Mouse (Mus musculus) heart, embryonic 13.5 days (tissue): Measurements from ENCODE around the gene Ephb1. TPM values are rescaled to one million over a fixed set of nuclear protein-coding genes. Genes with fewer than 3 reads are reported as not detected.

ENCODE experiments used
- ATAC-seq: fragments of 200-750 bp; cut with Nextera tagmentation; 2 replicates; pipeline ENCODE4 v1.8.0; 2017; ENCODE audit warnings: moderate TSS enrichment; ENCODE audit not compliant: insufficient number of reproducible peaks, low FRiP score, low TSS enrichment; ENCODE audit errors: extremely low read depth
- H3K27ac ChIP-seq: fragments of 300-500 bp; sonication (generic); replicated peaks from 2 replicates; pipeline ENCODE4 v1.5.1; 2015; ENCODE audit warnings: moderate library complexity, mild to moderate bottlenecking, inconsistent platforms
- H3K27me3 ChIP-seq: fragments of 300-500 bp; sonication (generic); replicated peaks from 2 replicates; pipeline ENCODE4 v1.6.1; 2015; ENCODE audit warnings: mild to moderate bottlenecking, inconsistent platforms
- H3K36me3 ChIP-seq: fragments of 300-500 bp; sonication (generic); 2 replicates; pipeline ENCODE4 v1.6.1; 2015; ENCODE audit warnings: mild to moderate bottlenecking, inconsistent platforms
- H3K4me1 ChIP-seq: fragments of 300-500 bp; sonication (generic); 2 replicates; pipeline ENCODE4 v1.6.1; 2015; ENCODE audit warnings: inconsistent platforms
- H3K4me2 ChIP-seq: fragments of 300-500 bp; sonication (generic); 2 replicates; pipeline ENCODE4 v1.6.1; 2015; ENCODE audit warnings: inconsistent platforms, mild to moderate bottlenecking, moderate library complexity
- H3K4me3 ChIP-seq: fragments of 300-500 bp; sonication (generic); 2 replicates; pipeline ENCODE4 v1.5.1; 2015; ENCODE audit warnings: moderate library complexity, mild to moderate bottlenecking, inconsistent platforms
- H3K9ac ChIP-seq: fragments of 300-500 bp; sonication (generic); 2 replicates; pipeline ENCODE4 v1.6.1; 2015; ENCODE audit warnings: inconsistent platforms, mild to moderate bottlenecking, moderate library complexity
- H3K9me3 ChIP-seq: fragments of 300-500 bp; sonication (generic); 2 replicates; pipeline ENCODE4 v1.6.1; 2016; ENCODE audit warnings: inconsistent platforms
- WGBS: fragments of 180-500 bp; shearing (Covaris S2); methylation state at CpG from one replicate; pipeline ENCODE4 v1.1.7; 2015; ENCODE audit warnings: mixed read lengths; 5-methylcytosine and 5-hydroxymethylcytosine counted together
- polyA plus RNA-seq: library from polyadenylated mRNA; unstranded; fragments of >200 nt; fragmentation: Nextera tagmentation; extraction: Ambion mirVana; gene quantifications from 2 replicates; pipeline ENCODE4 v1.2.1, GENCODE M21; 2015

Gene Ephb1
- polyA plus RNA-seq, 1 experiment from 2014 or later, result 1.4 TPM

DNA sequence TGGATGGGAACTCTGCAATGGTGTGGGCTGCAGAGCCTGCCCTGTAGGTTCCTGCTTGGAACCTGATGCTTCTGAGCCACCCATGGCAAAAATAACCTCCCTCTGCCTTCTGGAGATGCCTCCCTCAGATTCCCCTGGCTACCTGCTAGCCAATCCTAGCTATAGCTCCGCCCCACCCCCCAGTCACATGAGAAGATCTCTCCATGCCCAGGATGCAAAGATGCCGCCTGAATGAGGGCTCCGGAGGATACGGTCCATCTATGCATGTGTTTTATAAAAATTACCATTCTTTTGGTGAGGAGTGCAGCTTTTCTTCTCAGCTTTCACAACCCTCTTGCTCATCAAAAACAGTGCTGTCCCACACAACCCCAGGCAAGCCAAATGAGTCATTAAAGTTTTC, 53.5 kb downstream of the Ephb1 start:
- 77% methylated on average over 4 of the region's 4 CpGs for WGBS
- H3K27me3 ChIP-seq, result peaks cover 65% of the 10 kb centered on the region
- no peak overlapping the region for H3K27ac ChIP-seq
- no peak overlapping the region for H3K4me3 ChIP-seq
- H3K9me3 ChIP-seq, result no peaks in the 10 kb centered on the region
- no peak overlapping the region for H3K4me2 ChIP-seq
- H3K9ac ChIP-seq, result no peak overlapping the region
- peaks cover 4% of the 10 kb centered on the region; the same call in 1 of the 2 replicates for H3K4me1 ChIP-seq
- no peaks in the 10 kb centered on the region for H3K36me3 ChIP-seq
- no peak for ATAC-seq

GRCm38 (mm10) chr9:102298741-102299140, 55.8 kb downstream of the Ephb1 start:
- H3K9ac ChIP-seq, result no peak overlapping the region
- H3K27me3 ChIP-seq, result peaks cover 53% of the 10 kb centered on the region
- no peak overlapping the region for H3K4me2 ChIP-seq
- no peak for ATAC-seq
- 53% methylated on average over 8 of the region's 8 CpGs for WGBS
- no peaks in the 10 kb centered on the region for H3K9me3 ChIP-seq
- H3K4me1 ChIP-seq, result no peaks in the 10 kb centered on the region
- H3K36me3 ChIP-seq, result no peaks in the 10 kb centered on the region
- no peak overlapping the region for H3K4me3 ChIP-seq
- H3K27ac ChIP-seq, result no peak overlapping the region

GRCm38 (mm10) chr9:102297986-102298385, 56.5 kb downstream of the Ephb1 start:
- Histone ChIP-seq H3K27ac (no peak overlapping the region), H3K4me2 (no peak overlapping the region), H3K4me3 (no peak overlapping the region), H3K9me3 (no peaks in the 10 kb centered on the region), H3K9ac (no peak overlapping the region), H3K27me3 (peaks cover 50% of the 10 kb centered on the region), H3K36me3 (no peaks in the 10 kb centered on the region), H3K4me1 (no peaks in the 10 kb centered on the region)
- WGBS, result 71% methylated on average over 5 of the region's 5 CpGs
- ATAC-seq, result no peak

DNA sequence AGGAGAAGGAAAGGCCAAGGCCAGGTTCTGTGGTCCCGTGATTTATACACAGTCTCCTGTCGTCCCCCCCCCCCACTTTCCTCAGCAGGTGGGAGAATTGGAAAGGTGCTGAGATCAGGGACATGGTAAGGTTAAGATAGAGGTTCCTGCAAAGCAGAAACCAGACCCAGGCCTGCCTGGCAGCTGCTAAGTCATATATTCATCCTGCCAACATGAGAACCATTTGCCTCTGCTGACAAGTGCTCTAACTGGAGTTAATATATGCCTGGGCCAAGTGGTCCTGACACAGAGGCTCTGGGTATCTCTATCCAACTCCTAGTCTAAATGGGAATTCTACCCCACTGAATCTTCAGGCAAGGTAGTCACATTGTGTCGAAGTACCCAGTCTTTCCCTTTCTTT, 57.3 kb downstream of the Ephb1 start:
- 53% methylated on average over 3 of the region's 3 CpGs for WGBS
- Histone ChIP-seq H3K4me2 (no peak overlapping the region), H3K4me3 (no peak overlapping the region), H3K9me3 (no peaks in the 10 kb centered on the region), H3K27me3 (peaks cover 45% of the 10 kb centered on the region), H3K27ac (no peak overlapping the region), H3K4me1 (no peaks in the 10 kb centered on the region), H3K9ac (no peak overlapping the region), H3K36me3 (no peaks in the 10 kb centered on the region)
- ATAC-seq, result no peak

DNA sequence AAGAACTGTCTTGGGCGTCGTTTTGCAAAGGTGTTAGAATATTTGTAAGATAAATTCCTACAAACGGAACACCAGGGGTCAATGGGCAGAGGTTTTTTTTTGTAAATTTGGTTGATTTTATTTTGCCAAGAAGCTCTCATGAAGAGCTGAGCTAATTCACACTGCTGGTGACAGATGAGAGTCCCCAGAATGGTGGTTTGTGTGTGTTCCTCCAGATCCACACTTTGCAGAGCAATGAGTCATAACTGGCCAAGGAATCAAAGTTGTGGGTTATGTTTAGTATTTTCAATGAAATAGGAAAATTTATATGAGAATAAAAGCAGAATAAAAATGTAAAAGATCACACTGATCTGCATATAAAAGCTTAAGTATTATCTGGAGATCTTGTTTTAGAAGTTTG, 60.9 kb downstream of the Ephb1 start:
- Histone ChIP-seq H3K27me3 (peaks cover 40% of the 10 kb centered on the region), H3K9me3 (no peaks in the 10 kb centered on the region), H3K27ac (no peak overlapping the region), H3K4me1 (no peaks in the 10 kb centered on the region), H3K4me2 (no peak overlapping the region), H3K36me3 (no peaks in the 10 kb centered on the region), H3K4me3 (no peak overlapping the region), H3K9ac (no peak overlapping the region)
- no peak for ATAC-seq
- 74% methylated on average over 3 of the region's 3 CpGs for WGBS

GRCm38 (mm10) chr9:102291230-102291629, 63.3 kb downstream of the Ephb1 start:
- Histone ChIP-seq H3K27me3 (peaks cover 34% of the 10 kb centered on the region), H3K27ac (no peak overlapping the region), H3K4me2 (no peak overlapping the region), H3K4me1 (no peaks in the 10 kb centered on the region), H3K9me3 (no peaks in the 10 kb centered on the region), H3K9ac (no peak overlapping the region), H3K36me3 (no peaks in the 10 kb centered on the region), H3K4me3 (no peak overlapping the region)
- 76% methylated on average over 3 of the region's 3 CpGs for WGBS
- ATAC-seq, result no peak

DNA sequence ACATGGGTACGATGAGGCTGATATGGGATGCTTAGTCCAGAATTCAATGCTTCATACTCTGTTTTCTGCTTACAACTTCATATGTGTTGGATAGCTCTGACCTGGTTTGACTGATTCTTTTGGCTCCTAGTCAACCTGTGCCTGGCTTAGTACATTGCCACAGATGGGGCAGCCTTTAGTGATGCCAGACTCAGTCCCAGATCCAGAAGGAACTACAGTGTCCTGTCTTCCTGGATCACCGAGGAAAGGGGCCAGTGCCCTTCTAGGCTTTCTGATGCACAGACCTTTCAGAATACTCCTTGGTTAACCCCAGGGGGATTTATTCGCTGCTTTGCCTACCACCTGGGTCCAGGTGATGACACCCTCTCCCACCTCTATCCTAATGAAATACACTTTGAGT, 66.1 kb downstream of the Ephb1 start:
- H3K4me3 ChIP-seq, result no peak overlapping the region
- 74% methylated on average over 3 of the region's 3 CpGs for WGBS

GRCm38 (mm10) chr9:102275931-102276330, 78.6 kb downstream of the Ephb1 start:
- Histone ChIP-seq H3K9ac (no peak overlapping the region), H3K9me3 (no peaks in the 10 kb centered on the region), H3K27me3 (peaks cover 59% of the 10 kb centered on the region), H3K27ac (no peak overlapping the region), H3K4me2 (no peak overlapping the region), H3K36me3 (no peaks in the 10 kb centered on the region), H3K4me1 (peaks cover 3% of the 10 kb centered on the region; the same call in 1 of the 2 replicates), H3K4me3 (no peak overlapping the region)
- ATAC-seq, result no peak
- WGBS, result 56% methylated on average over 3 of the region's 3 CpGs

More for the DNA sequence above, 66.1 kb downstream of the Ephb1 start:
- no peak overlapping the region for H3K27ac ChIP-seq
- H3K9me3 ChIP-seq, result peaks cover 9% of the 10 kb centered on the region; the same call in 1 of the 2 replicates
- no peak for ATAC-seq
- no peak overlapping the region for H3K9ac ChIP-seq
- H3K36me3 ChIP-seq, result no peaks in the 10 kb centered on the region
- no peak overlapping the region for H3K4me2 ChIP-seq
- peaks cover 31% of the 10 kb centered on the region for H3K27me3 ChIP-seq
- no peaks in the 10 kb centered on the region for H3K4me1 ChIP-seq

DNA sequence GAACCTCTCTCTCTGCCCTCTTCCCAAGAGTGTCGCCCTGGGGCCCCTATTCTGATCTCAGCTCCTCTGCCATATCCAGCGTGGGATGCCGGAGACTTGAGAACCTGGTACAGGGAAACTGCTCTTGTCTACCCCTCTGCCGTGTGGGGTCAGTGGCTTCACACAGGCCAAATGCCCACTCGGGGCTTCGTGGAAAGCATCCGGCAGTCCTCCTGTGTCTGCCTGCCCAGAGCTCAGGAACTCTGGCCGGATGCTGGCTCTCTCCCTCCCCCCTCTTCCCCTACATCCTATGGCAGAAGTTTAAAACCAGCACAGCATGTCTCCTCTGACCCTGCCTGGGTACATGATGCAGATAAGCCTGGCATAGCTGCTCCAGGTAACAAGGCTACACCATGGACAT, 80.5 kb downstream of the Ephb1 start:
- no peak overlapping the region for H3K27ac ChIP-seq
- H3K27me3 ChIP-seq, result peaks cover 78% of the 10 kb centered on the region
- H3K4me3 ChIP-seq, result no peak overlapping the region
- peaks cover 3% of the 10 kb centered on the region; the same call in 1 of the 2 replicates for H3K4me1 ChIP-seq
- no peak overlapping the region for H3K4me2 ChIP-seq
- no peak for ATAC-seq
- no peaks in the 10 kb centered on the region for H3K36me3 ChIP-seq
- 55% methylated on average over 8 of the region's 8 CpGs for WGBS
- H3K9ac ChIP-seq, result no peak overlapping the region
- H3K9me3 ChIP-seq, result no peaks in the 10 kb centered on the region

DNA sequence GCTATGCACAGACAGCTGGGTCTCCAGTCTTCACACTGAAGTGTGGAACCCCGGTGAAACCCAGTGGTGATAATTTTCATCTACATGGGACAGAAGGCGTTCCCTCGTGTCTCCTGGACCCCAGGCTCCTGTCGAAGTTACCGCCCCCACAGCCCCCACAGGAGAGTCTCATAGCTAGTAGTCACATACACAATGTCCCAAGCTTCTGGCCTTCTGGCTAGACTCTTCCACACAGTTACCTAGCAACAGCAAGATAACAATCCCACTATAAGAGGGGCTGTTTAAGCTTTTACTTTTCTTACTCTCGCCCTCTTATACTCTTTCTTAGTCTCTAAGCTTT, 81.1 kb downstream of the Ephb1 start:
- H3K27ac ChIP-seq, result no peak overlapping the region
- no peak overlapping the region for H3K9ac ChIP-seq
- no peaks in the 10 kb centered on the region for H3K36me3 ChIP-seq
- no peak overlapping the region for H3K4me2 ChIP-seq
- H3K4me1 ChIP-seq, result peaks cover 3% of the 10 kb centered on the region; the same call in 1 of the 2 replicates
- 46% methylated on average over 6 of the region's 6 CpGs for WGBS
- no peak for ATAC-seq
- no peak overlapping the region for H3K4me3 ChIP-seq
- no peaks in the 10 kb centered on the region for H3K9me3 ChIP-seq
- H3K27me3 ChIP-seq, result peaks cover 84% of the 10 kb centered on the region

DNA sequence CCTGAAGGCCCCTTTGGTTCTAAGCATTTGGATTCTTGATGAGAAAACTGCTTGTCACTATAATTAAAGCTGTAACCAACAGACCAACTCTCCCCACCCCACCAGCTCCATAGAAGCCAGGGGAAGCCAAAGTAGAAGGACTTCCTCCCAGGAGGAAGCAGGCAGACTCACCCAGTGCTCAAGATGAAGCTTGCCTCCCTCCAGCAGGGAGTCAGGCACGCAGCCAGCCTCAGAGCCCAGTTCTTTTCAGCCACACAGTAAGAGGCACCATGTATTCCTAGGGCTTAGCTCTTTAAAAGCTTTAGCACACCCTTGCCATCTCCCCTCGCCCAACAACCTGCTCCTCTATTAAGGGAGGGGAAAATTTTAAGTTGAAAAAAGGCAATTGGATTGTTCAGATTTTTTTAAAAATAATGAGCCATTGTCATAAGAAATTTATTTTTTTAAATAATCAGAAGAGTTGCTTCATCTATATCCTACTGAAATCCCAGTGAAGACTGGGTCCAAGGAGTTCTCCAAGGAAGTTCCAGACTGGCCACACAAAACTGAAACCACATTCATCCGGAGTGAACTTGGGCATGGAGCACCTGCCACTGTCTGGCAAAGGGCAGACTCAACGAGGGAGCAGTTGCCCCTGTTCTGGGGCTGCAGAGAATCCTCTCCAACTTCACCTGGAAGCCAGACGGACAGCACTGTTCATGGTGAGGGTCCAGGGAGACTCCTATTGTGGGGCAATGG, 81.6 kb downstream of the Ephb1 start:
- no peak overlapping the region for H3K9ac ChIP-seq
- no peak overlapping the region for H3K27ac ChIP-seq
- 63% methylated on average over 5 of the region's 5 CpGs for WGBS
- H3K36me3 ChIP-seq, result no peaks in the 10 kb centered on the region
- no peak for ATAC-seq
- H3K4me2 ChIP-seq, result no peak overlapping the region
- no peak overlapping the region for H3K4me3 ChIP-seq
- H3K9me3 ChIP-seq, result no peaks in the 10 kb centered on the region
- peaks cover 89% of the 10 kb centered on the region for H3K27me3 ChIP-seq
- peaks cover 4% of the 10 kb centered on the region; the same call in 1 of the 2 replicates for H3K4me1 ChIP-seq

DNA sequence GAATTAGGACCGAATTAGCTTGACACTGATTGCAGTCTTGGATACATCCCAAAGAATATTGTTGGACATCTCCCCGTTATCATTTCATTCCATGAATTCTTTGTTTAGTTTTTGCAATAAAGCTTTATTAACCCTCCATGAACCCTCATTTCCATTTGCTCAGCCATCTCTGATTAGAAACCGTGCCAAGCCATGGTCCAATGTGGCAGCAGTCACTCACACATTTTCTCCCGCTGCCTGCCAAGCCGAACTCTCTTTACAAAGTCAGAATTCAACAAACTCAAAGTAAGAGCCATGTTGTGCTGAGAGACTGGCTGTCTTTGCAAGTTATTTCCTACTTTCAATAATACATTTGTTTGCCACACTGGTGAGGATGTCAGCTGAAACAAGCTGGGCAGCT, 84.0 kb downstream of the Ephb1 start:
- Histone ChIP-seq H3K4me1 (peaks cover 13% of the 10 kb centered on the region; the same call in 1 of the 2 replicates), H3K4me2 (no peak overlapping the region), H3K9ac (no peak overlapping the region), H3K27ac (no peak overlapping the region), H3K36me3 (no peaks in the 10 kb centered on the region), H3K4me3 (no peak overlapping the region), H3K27me3 (peaks cover 96% of the 10 kb centered on the region), H3K9me3 (no peaks in the 10 kb centered on the region)
- 64% methylated on average over 5 of the region's 5 CpGs for WGBS
- ATAC-seq, result no peak
